Mouse (Mus musculus): Measurements from ENCODE around the gene Ube2r2. TPM values are rescaled to one million over a fixed set of nuclear protein-coding genes. Genes with fewer than 3 reads are reported as not detected.

Ube2r2 gene
- polyA plus RNA-seq, 1 experiment from 2014 or later, result 92.5 TPM

GRCm38 (mm10) chr4:41094361-41094760 is 41.2 kb upstream of the Ube2r2 start:
- peaks cover 11% of the 10 kb centered on the region; the same call in 1 of the 2 replicates for H3K4me1 ChIP-seq (ENCODE audit: insufficient read depth)

GRCm38 (mm10) chr4:41096169-41096568 is 39.4 kb upstream of the Ube2r2 start:
- peaks cover 21% of the 10 kb centered on the region for H3K27me3 ChIP-seq (ENCODE audit: insufficient read depth, low read length)
- H3K36me3 ChIP-seq (ENCODE audit: insufficient read depth), result no peaks in the 10 kb centered on the region
- TF ChIP-seq CTCF (IDR thresholded peaks at IDR 0.05; ENCODE audit: low read depth), result no peak
- H3K9ac ChIP-seq, result no peak overlapping the region
- no peak overlapping the region for H3K4me3 ChIP-seq (ENCODE audit: low read depth, low read length)
- H3K4me2 ChIP-seq, result no peak overlapping the region
- 33% methylated on average over 8 of the region's 8 CpGs for WGBS
- H3K4me1 ChIP-seq (ENCODE audit: insufficient read depth), result peaks cover 11% of the 10 kb centered on the region; the same call in 1 of the 2 replicates
- H3K9me3 ChIP-seq (ENCODE audit: low read depth, low read length), result no peaks in the 10 kb centered on the region
- peak; percentile 55 for DNase-seq
- ATAC-seq (ENCODE audit: insufficient read depth), result no peak
- no peak overlapping the region for H3K27ac ChIP-seq (ENCODE audit: low read depth)

More at GRCm38 (mm10) chr4:41094361-41094760, 41.2 kb upstream of the Ube2r2 start:
- Histone ChIP-seq H3K27me3 (ENCODE audit: insufficient read depth, low read length) (peaks cover 21% of the 10 kb centered on the region), H3K4me3 (ENCODE audit: low read depth, low read length) (no peak overlapping the region), H3K36me3 (ENCODE audit: insufficient read depth) (no peaks in the 10 kb centered on the region), H3K9me3 (ENCODE audit: low read depth, low read length) (no peaks in the 10 kb centered on the region), H3K9ac (no peak overlapping the region), H3K27ac (ENCODE audit: low read depth) (no peak overlapping the region), H3K4me2 (no peak overlapping the region)
- DNase-seq (peak; percentile 82), ATAC-seq (ENCODE audit: insufficient read depth) (peak; percentile 59)
- WGBS, result 37% methylated on average over 9 of the region's 9 CpGs
- no peak for TF ChIP-seq CTCF (IDR thresholded peaks at IDR 0.05; ENCODE audit: low read depth)

- Histone ChIP-seq H3K9me3 (ENCODE audit: low read depth, low read length) (no peaks in the 10 kb centered on the region), H3K4me2 (no peak overlapping the region), H3K4me3 (ENCODE audit: low read depth, low read length) (no peak overlapping the region), H3K36me3 (ENCODE audit: insufficient read depth) (no peaks in the 10 kb centered on the region), H3K9ac (no peak overlapping the region), H3K27ac (ENCODE audit: low read depth) (no peak overlapping the region), H3K27me3 (ENCODE audit: insufficient read depth, low read length) (peaks cover 21% of the 10 kb centered on the region), H3K4me1 (ENCODE audit: insufficient read depth) (peaks cover 11% of the 10 kb centered on the region; the same call in 1 of the 2 replicates)
- 57% methylated on average over 5 of the region's 5 CpGs for WGBS
- ATAC-seq (ENCODE audit: insufficient read depth) (no peak), DNase-seq (no peak)
- no peak for TF ChIP-seq CTCF (IDR thresholded peaks at IDR 0.05; ENCODE audit: low read depth)
Observed at GRCm38 (mm10) chr4:41096794-41097193, 38.7 kb upstream of the Ube2r2 start.

GRCm38 (mm10) chr4:41097381-41097780 is 38.2 kb upstream of the Ube2r2 start:
- peaks cover 11% of the 10 kb centered on the region; the same call in 1 of the 2 replicates for H3K4me1 ChIP-seq (ENCODE audit: insufficient read depth)
- H3K36me3 ChIP-seq (ENCODE audit: insufficient read depth), result no peaks in the 10 kb centered on the region
- no peaks in the 10 kb centered on the region for H3K9me3 ChIP-seq (ENCODE audit: low read depth, low read length)
- H3K27ac ChIP-seq (ENCODE audit: low read depth), result no peak overlapping the region
- ATAC-seq (ENCODE audit: insufficient read depth), result no peak
- no peak overlapping the region for H3K4me3 ChIP-seq (ENCODE audit: low read depth, low read length)
- no peak overlapping the region for H3K9ac ChIP-seq
- WGBS, result 48% methylated on average over 13 of the region's 13 CpGs
- H3K27me3 ChIP-seq (ENCODE audit: insufficient read depth, low read length), result peaks cover 21% of the 10 kb centered on the region
- TF ChIP-seq CTCF (IDR thresholded peaks at IDR 0.05; ENCODE audit: low read depth), result no peak
- H3K4me2 ChIP-seq, result peak overlapping the region; percentile 77
- no peak for DNase-seq

- DNase-seq (peak; percentile 62), ATAC-seq (ENCODE audit: insufficient read depth) (peak; percentile 33; the same call in 1 of the 2 replicates)
- peaks cover 11% of the 10 kb centered on the region; the same call in 1 of the 2 replicates for H3K4me1 ChIP-seq (ENCODE audit: insufficient read depth)
- no peaks in the 10 kb centered on the region for H3K36me3 ChIP-seq (ENCODE audit: insufficient read depth)
- H3K9me3 ChIP-seq (ENCODE audit: low read depth, low read length), result no peaks in the 10 kb centered on the region
- H3K27ac ChIP-seq (ENCODE audit: low read depth), result no peak within 1 kb of the TSS
- peak within 1 kb of the TSS; percentile 77 for H3K4me2 ChIP-seq
- under 1% methylated on average over 41 of the region's 42 CpGs for WGBS
- H3K27me3 ChIP-seq (ENCODE audit: insufficient read depth, low read length), result peaks cover 21% of the 10 kb centered on the region
- peak within 1 kb of the TSS; percentile 36 for H3K4me3 ChIP-seq (ENCODE audit: low read depth, low read length)
- peak; percentile 28; the same call in 1 of the 2 replicates for TF ChIP-seq CTCF (IDR thresholded peaks at IDR 0.05; ENCODE audit: low read depth)
- H3K9ac ChIP-seq, result peak within 1 kb of the TSS; percentile 40; the same call in 1 of the 2 replicates
Observed at GRCm38 (mm10) chr4:41097871-41098576, 37.5 kb upstream of the Ube2r2 start, which contains the start of gene Aqp3. Gene Aqp3, minus strand, starts transcription at chr4:41098183.

GRCm38 (mm10) chr4:41098577-41098951 is 37.0 kb upstream of the Ube2r2 start:
- Histone ChIP-seq H3K9ac (no peak overlapping the region; the same call in 1 of the 2 replicates), H3K4me2 (peak overlapping the region; percentile 77), H3K9me3 (ENCODE audit: low read depth, low read length) (no peaks in the 10 kb centered on the region), H3K4me1 (ENCODE audit: insufficient read depth) (peaks cover 11% of the 10 kb centered on the region; the same call in 1 of the 2 replicates), H3K4me3 (ENCODE audit: low read depth, low read length) (peak overlapping the region; percentile 36), H3K36me3 (ENCODE audit: insufficient read depth) (no peaks in the 10 kb centered on the region), H3K27ac (ENCODE audit: low read depth) (no peak overlapping the region), H3K27me3 (ENCODE audit: insufficient read depth, low read length) (peaks cover 21% of the 10 kb centered on the region)
- no peak for TF ChIP-seq CTCF (IDR thresholded peaks at IDR 0.05; ENCODE audit: low read depth)
- ATAC-seq (ENCODE audit: insufficient read depth), result 0 out of 2 replicates have a peak, but pooled peaks have one; percentile 12
- DNase-seq, result no peak
- 8% methylated on average over 11 of the region's 11 CpGs for WGBS

GRCm38 (mm10) chr4:41100986-41101385 is 34.6 kb upstream of the Ube2r2 start:
- Histone ChIP-seq H3K27me3 (ENCODE audit: insufficient read depth, low read length) (peaks cover 21% of the 10 kb centered on the region), H3K4me3 (ENCODE audit: low read depth, low read length) (no peak overlapping the region), H3K9ac (no peak overlapping the region), H3K9me3 (ENCODE audit: low read depth, low read length) (no peaks in the 10 kb centered on the region), H3K4me1 (ENCODE audit: insufficient read depth) (peaks cover 11% of the 10 kb centered on the region; the same call in 1 of the 2 replicates), H3K36me3 (ENCODE audit: insufficient read depth) (no peaks in the 10 kb centered on the region), H3K27ac (ENCODE audit: low read depth) (no peak overlapping the region), H3K4me2 (no peak overlapping the region)
- ATAC-seq (ENCODE audit: insufficient read depth), result no peak
- no peak for TF ChIP-seq CTCF (IDR thresholded peaks at IDR 0.05; ENCODE audit: low read depth)
- DNase-seq, result no peak
- WGBS, result 47% methylated on average over 1 of the region's 1 CpGs
